Comparison of ENCODE assay signal across 7 mouse cellular contexts in the genomic region with DNA sequence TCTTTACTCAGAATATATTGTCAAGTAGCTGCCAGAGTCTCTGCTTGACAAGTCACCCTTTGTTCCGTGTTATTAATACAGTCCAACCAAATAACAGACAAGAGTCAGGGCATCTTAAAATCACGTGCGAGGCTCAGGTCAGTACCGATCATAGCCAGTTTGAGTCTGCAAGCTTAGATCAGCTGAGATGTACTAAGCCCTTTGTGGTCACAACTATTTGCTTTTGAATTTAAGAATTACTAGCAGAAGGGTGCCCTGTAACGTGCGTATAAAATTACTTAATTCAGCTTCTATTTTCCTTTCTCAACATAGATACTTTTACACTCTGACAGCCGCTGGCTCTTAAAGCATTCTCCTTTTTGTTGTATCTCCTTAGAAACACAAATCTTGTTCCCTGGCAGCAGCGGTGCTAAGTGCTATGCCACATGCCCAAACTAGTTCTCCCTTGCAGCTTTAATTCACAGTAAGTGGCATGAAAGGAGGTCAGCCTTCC. TPM values are rescaled to one million over a fixed set of nuclear protein-coding genes. Genes with fewer than 3 reads are reported as not detected.
DNase-seq lines count a peak whose midpoint lies in the region; ATAC-seq lines count a peak whose summit lies in the region.

No protein-coding gene starts in this region.

- H3K36me3 ChIP-seq in forebrain, embryonic 16.5 days (ENCODE audit: control insufficient read depth, insufficient read depth), result no peaks in the 10 kb centered on the region
- H3K36me3 ChIP-seq in hindbrain, embryonic 14.5 days (replicated peaks; ENCODE audit: control insufficient read depth, insufficient read depth), result no peaks in the 10 kb centered on the region

- H3K4me2 ChIP-seq in forebrain, embryonic 16.5 days (ENCODE audit: low read length), result peak overlapping the region; percentile 14; the same call in 1 of the 2 replicates
- H3K4me2 ChIP-seq in hindbrain, embryonic 14.5 days (replicated peaks), result peak overlapping the region; percentile 24; the same call in 1 of the 2 replicates

- H3K9ac ChIP-seq in forebrain, embryonic 16.5 days (replicated peaks; ENCODE audit: low read depth, low read length), result no peak overlapping the region
- no peak overlapping the region for H3K9ac ChIP-seq in hindbrain, embryonic 14.5 days

- H3K27me3 ChIP-seq in forebrain, embryonic 16.5 days (replicated peaks; ENCODE audit: control insufficient read depth, insufficient read depth, low read length), result no peaks in the 10 kb centered on the region
- no peaks in the 10 kb centered on the region for H3K27me3 ChIP-seq in hindbrain, embryonic 14.5 days (ENCODE audit: control insufficient read depth, insufficient read depth, low read length)

- peaks cover 2% of the 10 kb centered on the region; the same call in 1 of the 2 replicates for H3K4me1 ChIP-seq in forebrain, embryonic 16.5 days (replicated peaks; ENCODE audit: control insufficient read depth, insufficient read depth, low read length)
- peaks cover 10% of the 10 kb centered on the region for H3K4me1 ChIP-seq in hindbrain, embryonic 14.5 days (replicated peaks; ENCODE audit: control insufficient read depth, insufficient read depth, low read length)

- H3K4me3 ChIP-seq in forebrain, embryonic 16.5 days (replicated peaks; ENCODE audit: low read length), result no peak overlapping the region
- no peak overlapping the region for H3K4me3 ChIP-seq in hindbrain, embryonic 14.5 days (replicated peaks; ENCODE audit: low read length)

- 20% methylated on average over 8 of the region's 8 CpGs for WGBS in forebrain, embryonic 16.5 days
- 20% methylated on average over 8 of the region's 8 CpGs for WGBS in hindbrain, embryonic 14.5 days

- peak; percentile 65 for ATAC-seq in forebrain, embryonic 16.5 days
- ATAC-seq in hindbrain, embryonic 14.5 days (ENCODE audit: low FRiP score), result 0 out of 2 replicates have a peak, but pooled peaks have one; percentile 31

- DNase-seq in lung, adult 18-20 months, result peak; percentile 14 to 36
- DNase-seq in lung, postnatal 10 days, result no peak
- no peak for DNase-seq in hindbrain, embryonic 14.5 days (ENCODE audit: low spot score)
- peak; percentile 14 for DNase-seq in right cerebral cortex, postnatal 14 days
- DNase-seq in Muller cell, postnatal 12 days (ENCODE audit: inconsistent ontology term), result no peak
- DNase-seq in gastrocnemius, postnatal 25 days, result no peak

- no peak overlapping the region for H3K27ac ChIP-seq in forebrain, embryonic 16.5 days (ENCODE audit: low read length)
- H3K27ac ChIP-seq in hindbrain, embryonic 14.5 days, result no peak overlapping the region

- no peaks in the 10 kb centered on the region for H3K9me3 ChIP-seq in forebrain, embryonic 16.5 days (ENCODE audit: control insufficient read depth, low read length)
- no peaks in the 10 kb centered on the region for H3K9me3 ChIP-seq in hindbrain, embryonic 14.5 days (ENCODE audit: control insufficient read depth, low read length)

RNA-seq across cellular contexts. Expression of a gene that starts 0.7 kb away (rescaled TPM):
- 7.7 and 9.1 TPM in 2 replicates for polyA plus RNA-seq in forebrain, embryonic 16.5 days (2015; fragmentation: Nextera tagmentation; extraction: Ambion mirVana)
- polyA plus RNA-seq in hindbrain, embryonic 14.5 days (2014; fragmentation: Nextera tagmentation; extraction: Ambion mirVana), result 21.4 and 25.9 TPM in 2 replicates
- total RNA-seq in gastrocnemius, postnatal 25 days (2021), result 10 to 100 TPM; 28.9 to 96.0 TPM

Comparison
In these comparisons a context has a peak if more than half of its experiments do, and no peak if none do; other contexts are left out.
1. DNase-seq: peak in lung, adult 18-20 months (2 of 2) and right cerebral cortex, postnatal 14 days (single experiment); none in lung, postnatal 10 days (single experiment), hindbrain, embryonic 14.5 days (single experiment), Muller cell, postnatal 12 days (single experiment) and gastrocnemius, postnatal 25 days (single experiment).